Mouse (Mus musculus): Measurements from ENCODE around the gene Srgap1. TPM values are rescaled to one million over a fixed set of nuclear protein-coding genes. Genes with fewer than 3 reads are reported as not detected.

Srgap1 gene
- polyA plus RNA-seq, 1 experiment: 1.2 TPM

GRCm38 (mm10) chr10:121750175-121750574, 296.9 kb downstream of the Srgap1 start:
- H3K27me3 ChIP-seq (ENCODE audit: control insufficient read depth, insufficient read depth, insufficient read length): no peaks in the 10 kb centered on the region
- TF ChIP-seq SRF (IDR thresholded peaks at IDR 0.05; ENCODE audit: control insufficient read depth, insufficient read length, low read depth) (no peak), MAX (IDR thresholded peaks at IDR 0.05; ENCODE audit: low read depth) (no peak), MYOG (IDR thresholded peaks at IDR 0.05; ENCODE audit: control insufficient read depth in 1 of 3, insufficient read depth in 1 of 3, insufficient read length in 2 of 3, low read depth in 2 of 3) (no peak), POLR2AphosphoS2 (IDR thresholded peaks at IDR 0.05; ENCODE audit: insufficient read length, low read depth) (no peak), REST (IDR thresholded peaks at IDR 0.05; ENCODE audit: insufficient read depth, insufficient read length) (no peak), CEBPB (IDR thresholded peaks at IDR 0.05; ENCODE audit: insufficient read depth, poor library complexity, severe bottlenecking) (no peak), MYOD1 (IDR thresholded peaks at IDR 0.05; ENCODE audit: control insufficient read depth in 1 of 3, insufficient read length in 2 of 3, low read depth in 2 of 3) (no peak), E2F4 (IDR thresholded peaks at IDR 0.05; ENCODE audit: insufficient read depth) (no peak), USF1 (IDR thresholded peaks at IDR 0.05; ENCODE audit: low read depth) (no peak), TCF12 (IDR thresholded peaks at IDR 0.05; ENCODE audit: insufficient read depth, poor library complexity, severe bottlenecking) (no peak), POLR2A (IDR thresholded peaks at IDR 0.05; ENCODE audit: insufficient read length, low read depth) (no peak), TCF3 (IDR thresholded peaks at IDR 0.05; ENCODE audit: insufficient read length, low read depth) (no peak)
- H3K4me3 ChIP-seq: no peak overlapping the region
- no peaks in the 10 kb centered on the region for H3K36me3 ChIP-seq (ENCODE audit: control insufficient read depth, insufficient read depth)
- no peak overlapping the region for H3K4me2 ChIP-seq (ENCODE audit: low read depth)
- H3K79me2 ChIP-seq (ENCODE audit: control insufficient read depth, insufficient read depth): no peaks in the 10 kb centered on the region
- H3ac ChIP-seq (ENCODE audit: control insufficient read depth, insufficient read length): no peak overlapping the region

DNA sequence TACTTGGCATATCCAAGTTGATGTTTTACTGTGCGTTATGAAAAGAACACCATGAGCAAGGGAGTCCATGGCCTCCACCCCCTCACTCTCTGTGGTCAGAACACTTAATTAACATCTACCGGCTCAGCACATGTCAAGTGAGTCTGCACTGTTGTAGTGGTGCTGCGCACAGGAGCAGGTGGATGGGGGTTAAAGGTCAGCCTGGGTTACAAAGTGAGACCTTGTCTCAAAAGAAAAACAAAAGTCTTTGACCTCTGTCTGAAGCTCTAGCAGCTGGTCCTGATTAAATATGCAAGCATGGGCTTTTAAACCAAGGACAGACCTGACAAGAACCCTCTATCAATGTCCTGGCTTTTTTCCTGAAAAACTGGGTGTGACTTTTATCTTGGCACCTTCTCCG, 304.8 kb downstream of the Srgap1 start:
- H3K4me2 ChIP-seq (ENCODE audit: low read depth): no peak overlapping the region
- peaks cover 4% of the 10 kb centered on the region for H3K79me2 ChIP-seq (ENCODE audit: control insufficient read depth, insufficient read depth)
- H3K36me3 ChIP-seq (ENCODE audit: control insufficient read depth, insufficient read depth): no peaks in the 10 kb centered on the region
- H3K27me3 ChIP-seq (ENCODE audit: control insufficient read depth, insufficient read depth, insufficient read length): no peaks in the 10 kb centered on the region
- TF ChIP-seq MAX (IDR thresholded peaks at IDR 0.05; ENCODE audit: low read depth): no peak
- TF ChIP-seq POLR2AphosphoS2 (IDR thresholded peaks at IDR 0.05; ENCODE audit: insufficient read length, low read depth): no peak
- TF ChIP-seq TCF3 (IDR thresholded peaks at IDR 0.05; ENCODE audit: insufficient read length, low read depth): no peak
- TF ChIP-seq MYOG (IDR thresholded peaks at IDR 0.05; ENCODE audit: control insufficient read depth in 1 of 3, insufficient read depth in 1 of 3, insufficient read length in 2 of 3, low read depth in 2 of 3): no peak
- no peak overlapping the region for H3K4me3 ChIP-seq
- no peak overlapping the region for H3ac ChIP-seq (ENCODE audit: control insufficient read depth, insufficient read length)

DNA sequence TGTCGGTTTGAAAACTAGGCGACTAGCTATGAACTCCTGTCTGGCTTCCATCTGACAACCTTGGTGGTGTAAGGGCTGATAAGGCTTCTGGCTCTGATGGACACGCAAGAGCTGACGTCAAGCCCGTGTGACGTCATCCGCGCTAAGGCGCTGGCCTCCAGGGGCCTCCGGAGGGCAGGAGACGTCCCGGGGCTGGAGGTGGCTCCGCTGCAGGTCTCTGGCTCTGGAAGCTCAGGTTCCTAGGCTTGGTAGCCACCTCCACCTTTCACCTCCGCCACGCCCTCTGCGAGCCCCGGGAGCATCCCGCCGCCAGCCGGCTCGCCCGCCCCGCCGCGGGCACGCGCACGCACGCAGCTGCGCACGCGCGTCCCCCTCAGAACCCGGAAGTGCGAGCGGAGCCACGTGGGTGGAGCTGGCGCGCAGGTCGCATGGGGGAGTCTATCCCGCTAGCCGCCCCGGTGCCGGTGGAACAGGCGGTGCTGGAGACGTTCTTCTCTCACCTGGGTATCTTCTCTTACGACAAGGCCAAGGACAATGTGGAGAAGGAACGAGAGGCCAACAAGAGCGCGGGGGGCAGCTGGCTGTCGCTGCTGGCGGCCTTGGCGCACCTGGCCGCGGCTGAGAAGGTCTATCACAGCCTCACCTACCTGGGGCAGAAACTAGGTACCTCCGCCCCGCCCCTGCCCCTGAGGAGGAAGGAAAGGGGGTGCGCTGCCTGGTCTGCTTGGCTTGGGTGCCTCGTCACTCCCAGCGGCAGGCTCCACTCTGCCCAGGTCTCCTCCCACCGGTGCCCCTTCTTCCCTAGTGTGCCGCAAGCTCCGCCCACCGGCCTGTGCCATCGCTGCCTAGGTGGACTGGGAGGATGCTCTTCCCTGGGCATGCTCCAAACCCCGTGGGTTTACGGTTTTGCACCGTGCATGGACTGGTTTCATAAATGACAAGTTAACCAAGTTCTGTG, 307.3 kb downstream of the Srgap1 start, which contains the start of gene BC048403:
BC048403 (plus strand) TSS at position 390 of the 958 bp plus-strand sequence.
- no peaks in the 10 kb centered on the region for H3K27me3 ChIP-seq (ENCODE audit: control insufficient read depth, insufficient read depth, insufficient read length)
- H3K4me2 ChIP-seq (ENCODE audit: low read depth): peak within 1 kb of the TSS; percentile 72
- peak; percentile 86 for TF ChIP-seq POLR2A (IDR thresholded peaks at IDR 0.05; ENCODE audit: insufficient read length, low read depth)
- no peak for TF ChIP-seq SRF (IDR thresholded peaks at IDR 0.05; ENCODE audit: control insufficient read depth, insufficient read length, low read depth)
- no peak for TF ChIP-seq CEBPB (IDR thresholded peaks at IDR 0.05; ENCODE audit: insufficient read depth, poor library complexity, severe bottlenecking)
- TF ChIP-seq USF1 (IDR thresholded peaks at IDR 0.05; ENCODE audit: low read depth): peak; percentile 67
- TF ChIP-seq REST (IDR thresholded peaks at IDR 0.05; ENCODE audit: insufficient read depth, insufficient read length): no peak
- TF ChIP-seq MAX (IDR thresholded peaks at IDR 0.05; ENCODE audit: low read depth): peak; percentile 33
- no peak for TF ChIP-seq TCF12 (IDR thresholded peaks at IDR 0.05; ENCODE audit: insufficient read depth, poor library complexity, severe bottlenecking)
- TF ChIP-seq MYOG (IDR thresholded peaks at IDR 0.05; ENCODE audit: control insufficient read depth in 1 of 3, insufficient read depth in 1 of 3, insufficient read length in 2 of 3, low read depth in 2 of 3): peak in 2 of 3 experiments; percentile 22 to 64
- peak; percentile 82 for TF ChIP-seq POLR2AphosphoS2 (IDR thresholded peaks at IDR 0.05; ENCODE audit: insufficient read length, low read depth)
- TF ChIP-seq E2F4 (IDR thresholded peaks at IDR 0.05; ENCODE audit: insufficient read depth): no peak
- peak in 2 of 3 experiments; percentile 2 to 62 for TF ChIP-seq MYOD1 (IDR thresholded peaks at IDR 0.05; ENCODE audit: control insufficient read depth in 1 of 3, insufficient read length in 2 of 3, low read depth in 2 of 3)
- no peak for TF ChIP-seq TCF3 (IDR thresholded peaks at IDR 0.05; ENCODE audit: insufficient read length, low read depth)
- H3ac ChIP-seq (ENCODE audit: control insufficient read depth, insufficient read length): peak within 1 kb of the TSS; percentile 13
- no peaks in the 10 kb centered on the region for H3K36me3 ChIP-seq (ENCODE audit: control insufficient read depth, insufficient read depth)
- peaks cover 4% of the 10 kb centered on the region for H3K79me2 ChIP-seq (ENCODE audit: control insufficient read depth, insufficient read depth)
- H3K4me3 ChIP-seq: peak within 1 kb of the TSS; percentile 56

- H3K27me3 ChIP-seq (ENCODE audit: control insufficient read depth, insufficient read depth, insufficient read length): no peaks in the 10 kb centered on the region
- no peak for TF ChIP-seq SRF (IDR thresholded peaks at IDR 0.05; ENCODE audit: control insufficient read depth, insufficient read length, low read depth)
- no peak overlapping the region for H3K4me3 ChIP-seq
- no peak overlapping the region for H3K4me2 ChIP-seq (ENCODE audit: low read depth)
- H3ac ChIP-seq (ENCODE audit: control insufficient read depth, insufficient read length): no peak overlapping the region
- H3K36me3 ChIP-seq (ENCODE audit: control insufficient read depth, insufficient read depth): no peaks in the 10 kb centered on the region
- H3K79me2 ChIP-seq (ENCODE audit: control insufficient read depth, insufficient read depth): peaks cover 4% of the 10 kb centered on the region
These were observed 309.9 kb downstream of the Srgap1 start for GRCm38 (mm10) chr10:121737256-121737655.

GRCm38 (mm10) chr10:121732542-121732941, 314.6 kb downstream of the Srgap1 start:
- Histone ChIP-seq H3K4me2 (ENCODE audit: low read depth) (no peak overlapping the region), H3K4me3 (no peak overlapping the region), H3K27me3 (ENCODE audit: control insufficient read depth, insufficient read depth, insufficient read length) (no peaks in the 10 kb centered on the region), H3K79me2 (ENCODE audit: control insufficient read depth, insufficient read depth) (no peaks in the 10 kb centered on the region), H3ac (ENCODE audit: control insufficient read depth, insufficient read length) (no peak overlapping the region), H3K36me3 (ENCODE audit: control insufficient read depth, insufficient read depth) (no peaks in the 10 kb centered on the region)
- TF ChIP-seq SRF (IDR thresholded peaks at IDR 0.05; ENCODE audit: control insufficient read depth, insufficient read length, low read depth): no peak
- no peak for TF ChIP-seq TCF3 (IDR thresholded peaks at IDR 0.05; ENCODE audit: insufficient read length, low read depth)
- TF ChIP-seq MYOG (IDR thresholded peaks at IDR 0.05; ENCODE audit: control insufficient read depth in 1 of 3, insufficient read depth in 1 of 3, insufficient read length in 2 of 3, low read depth in 2 of 3): no peak
- no peak for TF ChIP-seq POLR2A (IDR thresholded peaks at IDR 0.05; ENCODE audit: insufficient read length, low read depth)
- TF ChIP-seq E2F4 (IDR thresholded peaks at IDR 0.05; ENCODE audit: insufficient read depth): no peak
- TF ChIP-seq MAX (IDR thresholded peaks at IDR 0.05; ENCODE audit: low read depth): no peak
- no peak for TF ChIP-seq REST (IDR thresholded peaks at IDR 0.05; ENCODE audit: insufficient read depth, insufficient read length)

Data from myocyte (in vitro differentiated cells).